Mouse (Mus musculus) natural killer cell, adult 2 months (primary cell): ENCODE results near the gene Elf1.

ENCODE experiments used
- DNase-seq, 2 experiments: peaks; one replicate each; pipeline ENCODE4 v3.0.0; 2022; ENCODE audit warnings: low spot score in 2 of 2

Elf1 gene

DNA sequence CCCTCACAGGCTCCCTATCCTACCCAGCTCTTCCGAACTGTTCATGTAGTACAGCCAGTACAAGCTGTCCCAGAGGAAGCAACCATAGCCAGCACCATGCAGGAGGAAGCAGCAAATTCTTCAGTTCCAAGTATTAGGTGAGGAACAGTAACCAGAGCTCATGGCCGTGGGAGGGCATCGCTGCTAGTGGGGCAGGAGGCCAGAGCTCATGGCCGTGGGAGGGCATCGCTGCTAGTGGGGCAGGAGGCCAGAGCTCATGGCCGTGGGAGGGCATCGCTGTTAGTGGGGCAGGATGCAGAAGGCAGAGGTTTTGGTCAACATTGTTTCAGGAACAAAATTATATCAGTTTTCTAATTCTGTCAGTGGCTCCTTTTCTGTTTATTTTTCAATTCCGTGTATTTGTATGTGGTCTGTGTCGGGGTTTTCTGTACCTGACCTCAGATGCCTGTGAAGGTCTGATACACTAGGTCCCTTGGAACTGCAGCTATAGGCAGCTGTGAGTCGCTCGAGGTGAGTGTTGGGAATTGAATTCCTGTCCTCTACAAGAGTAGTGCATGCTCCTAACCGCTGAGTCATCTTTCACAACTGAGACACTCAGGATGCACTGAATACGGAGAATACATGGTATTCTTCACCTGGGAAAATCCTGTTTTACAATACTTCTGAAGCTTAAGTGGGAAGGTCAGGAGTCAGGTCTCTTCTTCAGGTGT is 92.6 kb downstream of the Elf1 start:
- no peak for DNase-seq

DNA sequence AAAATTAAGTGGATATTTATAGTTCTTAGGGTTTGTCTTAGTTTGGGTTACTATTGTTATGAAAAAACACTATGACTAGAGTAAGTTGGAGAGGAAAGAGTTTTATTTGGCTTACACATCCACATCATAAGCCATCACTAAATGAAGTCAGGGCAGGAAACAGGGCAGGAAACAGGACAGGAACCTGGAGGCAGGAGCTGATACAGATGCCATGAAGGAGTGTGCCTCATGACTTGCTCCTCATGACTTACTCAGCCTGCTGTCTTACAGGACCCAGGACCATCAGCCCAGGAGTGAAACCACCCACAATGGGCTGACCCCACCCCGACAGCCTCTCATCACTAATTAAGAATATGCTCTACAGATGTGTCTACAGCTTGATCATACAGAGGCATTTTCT is 93.4 kb downstream of the Elf1 start:
- DNase-seq = no peak

DNA sequence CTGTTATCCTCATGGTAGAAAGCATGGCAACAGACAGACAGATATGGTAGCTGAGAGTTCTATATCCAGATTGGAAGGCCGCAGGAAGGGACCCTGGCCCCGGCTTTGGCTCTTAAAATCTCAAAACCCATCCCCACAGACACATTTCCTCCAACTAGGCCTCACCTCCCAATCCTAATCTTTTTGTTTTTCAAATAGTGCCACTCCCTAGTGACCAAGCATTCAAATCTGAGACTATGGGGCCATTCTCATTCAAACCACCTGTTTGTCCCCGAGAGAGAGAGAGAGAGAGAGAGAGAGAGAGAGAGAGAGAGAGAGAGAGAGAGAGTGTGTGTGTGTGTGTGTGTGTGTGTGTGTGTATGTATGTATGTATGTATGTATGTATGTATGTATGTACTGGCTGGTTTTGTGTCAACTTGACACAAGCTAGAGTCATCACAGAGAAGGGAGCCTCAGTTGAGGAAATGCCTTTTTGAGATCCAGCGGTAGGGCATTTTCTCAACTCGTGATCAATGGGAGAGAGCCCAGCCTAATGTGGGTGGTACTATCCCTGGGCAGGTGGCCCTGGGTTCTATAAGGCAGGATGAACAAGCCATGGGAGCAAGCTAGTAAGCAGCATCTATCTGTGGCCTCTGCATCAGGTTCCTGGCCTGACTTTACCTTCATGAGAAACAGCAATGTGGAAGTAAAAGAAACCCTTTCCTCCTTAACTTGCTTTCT is 102.7 kb downstream of the Elf1 start:
- no peak for DNase-seq

DNA sequence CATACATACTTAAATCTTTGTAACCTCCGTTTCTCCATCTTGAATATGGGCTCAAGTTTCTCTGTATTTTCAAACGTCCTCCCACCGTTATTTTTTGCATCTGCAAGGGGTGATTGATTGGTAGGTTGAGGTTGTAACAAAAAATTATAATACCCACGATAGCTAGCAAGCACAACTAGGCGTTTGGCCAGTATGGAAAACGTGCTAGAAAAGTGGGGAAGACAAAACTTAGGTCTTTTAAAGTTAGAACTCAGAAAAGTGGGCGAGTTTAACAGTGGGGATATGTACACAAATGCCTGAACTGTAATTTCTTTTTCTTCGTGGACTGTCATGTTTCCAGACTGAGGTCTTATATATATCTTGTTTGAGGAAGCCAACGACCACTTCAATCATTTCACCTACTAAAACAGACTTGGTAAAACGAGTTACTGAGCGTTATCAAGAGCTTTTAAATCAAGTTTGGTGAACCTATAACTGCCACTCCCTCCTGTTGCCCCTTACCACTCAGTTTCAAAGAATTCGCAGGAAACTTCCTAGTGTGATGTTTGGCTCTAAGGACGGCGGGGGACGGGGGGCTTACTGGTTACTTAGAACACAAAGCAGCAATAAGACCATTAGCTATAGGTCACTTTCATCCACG is 105.6 kb downstream of the Elf1 start:
- DNase-seq = no peak

DNA sequence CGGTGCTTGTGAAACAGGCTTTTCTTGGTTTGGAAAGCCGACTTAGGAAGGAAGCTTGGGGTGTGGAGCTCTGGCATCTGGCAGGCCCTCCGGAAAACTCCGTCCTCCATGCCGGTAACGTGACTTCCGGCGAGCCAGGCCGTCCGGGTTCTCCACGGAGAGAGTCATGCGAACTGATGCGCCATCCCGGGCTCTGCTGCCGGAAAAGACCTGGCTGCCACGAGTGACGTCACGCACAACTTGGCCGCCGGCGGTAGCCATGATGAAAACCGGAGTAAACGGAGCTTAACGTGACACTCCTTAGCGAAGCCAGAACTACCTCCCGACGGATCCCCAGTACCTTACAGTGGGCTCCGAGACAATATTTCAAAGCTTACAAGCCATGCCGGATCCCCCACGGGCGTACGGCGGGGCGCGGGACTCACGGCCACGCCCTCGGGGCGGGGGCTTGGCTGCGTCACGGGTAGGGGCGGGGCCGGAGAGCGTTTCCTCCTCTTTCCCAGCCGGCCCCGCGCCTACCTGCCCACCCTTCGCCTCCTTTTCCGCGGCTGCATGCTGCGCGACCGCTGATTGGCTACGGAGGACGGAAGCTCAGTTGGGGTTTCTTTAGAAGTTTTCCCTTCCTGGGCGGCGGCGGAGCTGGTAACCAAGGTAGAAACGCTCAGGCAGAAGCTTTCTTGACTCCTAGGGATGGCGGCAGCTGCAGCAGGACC is 106.3 kb downstream of the Elf1 start, which contains the start of gene Sugt1:
Gene Sugt1 (plus strand): TSS at position 553 of the 713 bp plus-strand sequence.
- peak; percentile 96 to 97 for DNase-seq

DNA sequence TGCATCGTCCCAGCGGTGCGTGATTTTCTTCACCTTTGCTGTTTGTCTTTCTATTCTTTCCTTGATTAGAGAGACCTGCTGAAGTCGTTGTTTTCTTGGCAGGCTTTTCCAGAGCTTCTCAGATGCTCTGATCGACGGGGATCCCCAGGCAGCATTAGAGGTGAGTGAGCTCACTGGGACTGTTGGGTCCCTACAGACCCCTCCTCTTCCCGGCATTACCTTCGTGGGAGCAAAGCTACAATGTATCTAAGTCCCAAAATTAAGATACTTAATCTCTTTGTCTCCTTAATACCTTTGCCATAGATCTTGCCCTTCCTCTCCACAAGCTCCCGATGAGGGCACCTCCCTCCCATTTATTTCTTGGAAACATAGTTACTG is 106.8 kb downstream of the Elf1 start:
- no peak for DNase-seq

DNA sequence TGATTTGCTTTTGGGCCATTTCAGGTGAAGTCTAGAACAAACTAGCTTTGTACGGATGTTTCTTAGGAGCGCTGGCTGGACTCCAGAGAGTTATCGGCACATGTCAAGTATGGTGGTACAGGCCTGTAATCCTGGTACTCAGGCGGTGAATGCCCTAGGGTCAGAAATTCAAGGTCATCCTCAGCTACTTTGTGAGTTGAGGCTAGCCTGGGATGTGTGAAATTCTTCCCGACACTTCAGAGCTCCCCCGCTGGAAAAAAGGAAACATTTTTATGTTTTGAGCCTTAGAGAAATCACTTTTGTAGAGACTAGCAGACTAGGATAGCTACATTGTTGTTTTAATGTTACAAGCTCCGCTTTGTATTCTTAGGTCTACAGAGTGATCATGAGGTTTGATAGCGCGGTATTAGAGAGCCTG is 107.5 kb downstream of the Elf1 start:
- no peak for DNase-seq

DNA sequence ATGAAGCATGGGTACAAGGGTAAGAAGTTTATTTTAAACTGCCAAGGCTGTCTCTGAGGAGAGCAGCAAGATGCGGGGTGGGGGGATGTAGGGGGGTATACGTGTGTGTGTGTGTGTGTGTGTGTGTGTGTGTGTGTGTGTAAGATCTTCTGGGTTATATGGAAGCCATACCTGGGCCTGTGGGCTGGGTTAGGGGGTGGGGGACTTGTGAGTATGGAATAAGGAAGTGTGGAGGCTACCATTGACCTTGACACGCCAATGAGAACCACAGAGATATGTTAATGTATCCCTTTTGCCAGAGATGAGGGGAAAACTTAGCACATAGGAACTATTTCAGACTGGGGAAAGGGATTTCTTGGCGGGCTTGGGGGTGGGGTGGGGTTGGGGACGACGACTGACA is 108.4 kb downstream of the Elf1 start:
- no peak for DNase-seq

DNA sequence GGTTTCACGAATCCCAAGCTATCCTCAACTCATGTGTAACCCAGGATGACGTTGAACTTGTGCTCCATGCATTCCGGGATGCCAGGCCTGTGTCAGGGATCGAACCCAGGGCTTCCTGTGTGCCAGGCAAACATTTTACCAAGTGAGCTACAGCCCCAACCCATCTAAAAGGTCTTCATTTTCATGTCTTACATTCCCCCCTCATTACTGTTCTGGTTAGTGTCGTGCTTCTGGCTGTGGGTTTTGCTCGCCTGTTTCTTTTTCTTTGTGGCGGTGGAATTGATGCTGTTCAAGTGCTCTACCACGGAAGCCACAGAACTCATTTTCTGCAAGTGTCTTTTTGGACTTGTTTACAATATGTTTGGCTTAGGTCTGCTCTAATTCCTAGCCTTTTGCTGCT is 109.9 kb downstream of the Elf1 start:
- peak in 1 of 2 experiments; percentile 3 for DNase-seq

DNA sequence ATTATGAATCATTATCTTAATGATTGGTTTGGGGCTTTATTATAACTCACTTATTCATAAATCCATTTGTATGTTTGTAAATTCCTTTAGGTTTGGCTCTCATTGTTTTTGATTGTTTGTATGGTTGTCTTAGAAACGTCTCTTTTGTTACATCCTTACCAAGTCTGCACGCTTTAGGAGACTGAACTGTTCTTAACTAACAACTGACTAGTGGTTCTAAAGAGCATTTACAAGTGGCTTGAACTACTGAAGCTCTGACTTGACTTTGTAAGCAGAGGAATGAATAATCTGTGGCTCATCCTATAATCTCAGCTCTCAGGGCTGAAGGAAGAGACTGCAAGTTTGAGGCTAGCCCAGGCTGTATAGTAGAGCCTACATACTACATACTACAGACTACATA is 110.6 kb downstream of the Elf1 start:
- no peak for DNase-seq

DNA sequence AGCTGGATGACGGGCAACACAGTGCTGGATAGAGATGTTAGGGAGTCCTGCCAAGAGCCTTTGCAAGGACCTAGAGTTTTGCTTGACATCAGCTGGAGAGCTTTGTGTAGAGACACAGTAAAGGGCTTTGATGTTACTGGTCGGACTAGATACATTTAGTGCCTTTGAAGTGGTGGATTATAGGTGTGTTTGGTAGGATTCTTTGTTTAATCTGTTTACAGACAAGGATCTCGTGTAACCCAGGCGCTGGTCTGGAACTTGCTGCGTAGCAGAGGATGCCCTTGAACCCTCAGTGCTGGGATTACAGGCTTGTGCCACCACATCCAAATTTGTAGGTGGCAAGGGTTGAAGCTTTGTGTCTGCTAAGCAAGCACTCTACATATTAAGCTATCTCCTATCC is 113.1 kb downstream of the Elf1 start:
- DNase-seq = no peak

DNA sequence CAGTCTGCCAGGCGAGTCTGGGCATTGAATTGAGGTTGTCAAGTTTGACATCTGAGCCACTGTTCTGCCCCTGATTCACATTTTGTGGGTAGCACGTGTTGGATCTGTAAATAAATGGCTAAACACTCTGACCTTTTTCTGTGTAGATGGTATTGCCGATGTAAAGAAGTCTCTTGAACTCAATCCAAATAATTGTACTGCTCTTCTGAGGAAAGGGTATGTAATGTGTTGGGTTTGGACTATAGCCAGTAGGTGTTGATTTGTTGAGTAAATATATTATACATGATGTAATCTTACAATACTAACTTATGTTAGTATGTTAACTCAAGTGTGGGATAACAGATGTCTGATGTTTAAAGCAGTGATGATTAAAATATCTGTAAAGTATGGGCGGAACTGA is 115.6 kb downstream of the Elf1 start:
- no peak for DNase-seq

DNA sequence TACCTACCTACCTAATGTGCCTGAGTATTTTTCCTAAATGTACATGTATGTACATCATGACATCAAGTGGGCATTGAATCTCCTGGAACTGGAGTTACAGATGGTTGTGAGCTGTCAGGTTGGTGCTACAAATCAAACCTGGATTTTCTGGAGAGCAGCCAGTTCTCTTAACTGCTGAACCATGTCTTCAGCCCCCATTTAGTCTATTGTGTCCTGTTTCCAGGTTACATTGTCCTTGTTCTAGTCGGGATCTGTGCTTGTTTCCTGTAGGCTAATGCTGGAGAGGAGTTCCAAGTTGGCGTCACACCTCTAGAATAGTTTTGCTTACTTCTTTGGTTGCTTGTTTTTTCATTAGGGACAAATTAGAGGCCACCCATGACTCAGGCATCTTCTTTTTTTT is 124.9 kb downstream of the Elf1 start:
- no peak for DNase-seq

DNA sequence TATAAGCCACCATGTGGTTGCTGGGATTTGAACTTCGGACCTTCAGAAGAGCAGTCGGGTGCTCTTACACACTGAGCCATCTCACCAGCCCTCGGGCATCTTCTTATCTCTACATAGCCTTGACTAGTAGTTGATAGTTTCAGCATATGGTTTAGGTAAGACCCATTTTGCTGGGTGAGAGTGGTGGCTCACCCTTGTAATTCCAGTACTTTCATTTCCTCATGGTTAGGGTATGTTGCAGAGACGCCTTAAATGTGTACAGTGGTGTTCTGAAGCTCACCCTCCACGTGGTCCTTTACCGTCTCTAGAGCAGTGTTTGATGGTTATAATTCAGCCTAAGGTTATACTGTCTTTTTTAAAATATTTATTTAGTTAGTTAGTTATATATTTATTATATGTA is 125.4 kb downstream of the Elf1 start:
- DNase-seq = no peak

DNA sequence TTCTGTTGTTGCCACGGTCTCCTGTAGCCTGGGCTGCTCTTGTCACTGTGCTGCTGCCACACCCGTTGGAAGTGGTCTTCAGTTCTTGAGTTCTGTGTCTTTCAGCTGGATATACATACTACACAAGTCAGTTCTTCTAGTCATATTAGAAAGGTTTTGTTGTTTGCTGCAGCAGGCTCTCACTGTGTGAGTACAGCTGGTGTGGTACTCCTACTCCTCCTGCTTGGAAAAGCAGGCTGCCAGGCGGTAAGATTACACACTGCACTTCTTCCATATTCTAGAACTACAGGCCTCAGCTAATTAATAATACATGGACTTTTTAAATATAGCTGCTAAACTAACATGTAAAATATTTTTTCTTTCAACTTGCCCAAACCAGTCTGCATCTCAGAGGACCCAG is 125.9 kb downstream of the Elf1 start:
- no peak for DNase-seq

DNA sequence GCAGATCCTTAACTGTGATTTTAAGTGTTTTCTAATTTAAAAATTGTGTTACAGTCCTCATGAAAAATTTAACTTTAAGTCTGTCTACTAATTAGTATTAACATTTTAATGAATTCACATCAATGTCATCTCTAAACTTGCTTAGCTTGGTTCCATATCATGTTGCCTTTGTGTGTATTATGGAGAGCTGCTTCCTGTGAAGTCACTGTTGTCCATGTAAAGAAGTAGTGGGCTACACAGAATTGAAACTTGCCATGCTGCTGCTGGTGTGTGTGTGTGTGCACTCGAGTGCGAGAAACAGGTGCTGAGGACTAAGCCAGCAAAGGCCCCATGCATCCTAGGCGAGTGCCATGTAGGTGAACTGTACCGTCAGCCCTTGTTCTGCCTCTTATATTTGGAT is 126.4 kb downstream of the Elf1 start:
- no peak for DNase-seq

DNA sequence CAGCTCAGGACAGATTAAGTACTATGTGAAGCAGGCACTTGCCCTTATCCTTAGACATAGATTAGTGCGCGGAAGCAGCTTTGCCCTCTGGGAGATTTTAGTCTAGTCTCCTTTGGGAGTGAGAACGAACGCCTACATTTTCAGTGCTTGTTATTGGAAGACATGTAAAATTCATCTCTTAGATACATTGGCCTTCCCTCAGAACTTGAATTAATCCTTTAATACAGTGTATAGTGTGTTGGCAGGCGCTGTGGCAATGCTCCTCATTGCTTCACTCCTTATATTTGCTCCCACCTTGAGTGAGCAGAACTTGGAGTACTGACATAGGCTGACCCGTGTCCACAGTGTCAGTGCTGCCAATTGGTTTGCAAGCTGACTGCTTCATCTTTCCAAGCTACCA is 127.3 kb downstream of the Elf1 start:
- DNase-seq = no peak

DNA sequence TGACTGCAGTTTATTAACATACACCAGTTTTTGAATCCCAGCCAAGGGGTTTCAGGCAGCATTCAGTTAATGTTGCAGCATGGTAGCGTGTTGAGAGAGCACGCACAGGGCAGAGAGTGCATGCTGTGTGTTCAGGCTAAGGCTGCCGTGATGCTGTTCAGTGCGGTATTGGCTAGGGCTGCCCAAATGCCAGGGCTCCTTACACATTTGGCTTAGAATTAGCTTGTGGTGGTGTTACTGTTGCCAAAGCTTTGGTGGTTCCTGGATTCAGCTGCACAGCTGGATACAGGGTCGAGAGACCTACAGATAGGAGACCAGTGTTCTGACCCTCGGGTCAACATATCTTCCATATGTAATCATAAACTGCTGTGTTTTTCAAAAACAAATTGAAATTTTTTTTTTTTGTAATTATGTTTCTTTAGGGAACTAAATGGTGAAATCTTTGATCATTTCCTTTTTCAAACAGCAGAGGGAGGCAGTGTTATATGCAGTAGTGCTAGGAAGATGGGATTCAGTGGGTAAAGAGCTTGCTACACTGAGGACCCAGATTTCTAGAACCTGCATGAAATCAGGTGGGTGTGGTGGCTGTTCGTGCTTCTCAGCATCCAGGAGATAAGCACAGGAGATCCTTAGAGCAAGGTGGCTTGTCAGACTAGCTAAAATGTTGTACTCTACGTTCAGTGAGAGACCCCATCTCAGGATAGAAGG is 136.3 kb downstream of the Elf1 start:
- no peak for DNase-seq

DNA sequence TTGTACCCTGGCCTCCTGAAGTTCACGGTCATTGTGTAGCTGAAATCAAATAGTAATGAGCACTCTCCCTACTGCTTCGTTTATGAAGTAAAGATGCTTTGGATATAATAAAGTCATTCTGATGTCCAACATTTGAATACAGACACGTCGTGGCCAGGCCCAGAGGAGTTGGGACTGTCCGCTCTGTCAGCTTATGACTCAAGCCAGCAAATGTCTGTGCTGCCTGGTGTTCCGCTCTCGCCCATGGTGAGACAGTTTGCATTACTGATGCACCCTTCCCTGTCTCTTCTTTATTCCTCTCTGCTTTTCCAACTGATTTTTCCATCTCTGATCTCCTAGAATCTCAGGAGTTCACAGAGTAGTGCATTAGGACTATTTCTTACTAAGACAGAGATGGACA is 138.8 kb downstream of the Elf1 start:
- DNase-seq = no peak

DNA sequence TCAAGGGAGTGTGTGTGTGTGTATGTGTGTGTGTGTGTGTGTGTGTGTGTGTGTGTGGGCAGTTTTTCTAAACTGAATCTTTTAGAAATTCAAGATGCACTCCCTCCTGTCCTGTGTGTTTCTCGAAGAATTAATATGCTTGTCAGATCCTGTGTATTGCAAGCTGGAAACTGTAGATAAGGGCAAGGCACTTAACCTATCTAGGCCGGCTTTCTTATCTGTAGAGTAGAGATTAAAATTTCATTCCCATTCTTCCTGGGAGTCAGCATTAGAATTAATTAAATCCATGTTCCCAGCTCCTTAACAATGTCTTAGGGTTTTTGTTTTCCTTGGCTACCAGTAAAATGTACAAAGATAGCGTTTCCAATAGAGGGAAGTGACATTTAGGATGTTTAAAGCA is 140.1 kb downstream of the Elf1 start:
- DNase-seq = no peak
